Mouse (Mus musculus) 3T3-L1 (cell line): Measurements from ENCODE around the gene Sema6d.

Experiments used
- DNase-seq: peaks from one replicate; pipeline ENCODE4 v3.0.0-alpha.2; 2015; ENCODE audit warnings: low read depth, low spot score

Gene Sema6d

DNA sequence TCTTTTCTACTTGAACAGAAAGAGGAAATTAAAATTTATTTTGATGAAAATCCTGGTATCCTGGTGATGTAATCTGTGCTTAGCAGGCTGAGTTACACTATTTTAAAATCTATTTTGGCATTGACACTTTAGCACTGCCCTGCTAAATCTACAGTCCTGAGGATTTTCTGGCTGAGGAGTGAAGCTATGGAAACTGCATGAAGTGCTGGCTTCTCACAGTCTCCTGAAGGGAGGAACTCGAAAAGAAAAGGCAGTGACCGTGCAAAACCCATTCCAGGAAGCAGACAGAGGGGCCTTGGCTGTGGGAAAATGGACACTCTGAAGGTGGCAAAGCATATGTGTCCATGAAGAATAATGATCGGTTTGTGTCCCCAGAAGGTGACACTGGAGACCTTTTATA, 460.5 kb downstream of the Sema6d start:
- no peak for DNase-seq

DNA sequence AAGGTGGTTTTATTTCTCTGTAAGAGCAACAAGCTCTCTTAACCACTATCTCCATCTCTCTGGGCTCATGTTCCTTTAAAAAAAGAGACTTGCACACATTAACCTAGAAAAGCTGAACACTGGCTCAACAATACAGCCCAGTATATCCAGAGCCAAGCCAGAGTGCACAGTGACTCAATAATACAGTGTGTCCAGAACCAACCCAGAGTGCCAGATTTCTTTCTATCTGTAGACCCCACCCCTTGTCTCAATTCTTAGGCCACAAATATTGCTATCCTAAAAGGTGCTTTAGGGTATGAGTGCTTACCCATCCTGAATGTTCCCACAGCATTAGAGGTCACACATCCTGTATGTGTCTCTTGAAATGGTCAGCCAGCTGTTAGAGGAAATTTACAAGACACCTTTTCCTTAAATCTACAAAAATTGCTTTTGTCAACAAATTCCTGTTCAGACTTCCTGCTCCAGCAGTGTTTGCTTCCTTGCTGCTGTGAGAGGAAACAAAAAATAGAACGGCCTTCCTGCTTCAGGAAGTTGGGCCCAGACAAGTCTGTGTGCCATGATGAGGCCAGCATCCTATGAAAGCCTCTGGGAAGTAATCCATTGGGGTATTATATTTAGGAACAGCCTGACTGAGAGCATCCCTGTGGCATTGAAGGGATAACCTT, 465.1 kb downstream of the Sema6d start:
- DNase-seq: no peak

DNA sequence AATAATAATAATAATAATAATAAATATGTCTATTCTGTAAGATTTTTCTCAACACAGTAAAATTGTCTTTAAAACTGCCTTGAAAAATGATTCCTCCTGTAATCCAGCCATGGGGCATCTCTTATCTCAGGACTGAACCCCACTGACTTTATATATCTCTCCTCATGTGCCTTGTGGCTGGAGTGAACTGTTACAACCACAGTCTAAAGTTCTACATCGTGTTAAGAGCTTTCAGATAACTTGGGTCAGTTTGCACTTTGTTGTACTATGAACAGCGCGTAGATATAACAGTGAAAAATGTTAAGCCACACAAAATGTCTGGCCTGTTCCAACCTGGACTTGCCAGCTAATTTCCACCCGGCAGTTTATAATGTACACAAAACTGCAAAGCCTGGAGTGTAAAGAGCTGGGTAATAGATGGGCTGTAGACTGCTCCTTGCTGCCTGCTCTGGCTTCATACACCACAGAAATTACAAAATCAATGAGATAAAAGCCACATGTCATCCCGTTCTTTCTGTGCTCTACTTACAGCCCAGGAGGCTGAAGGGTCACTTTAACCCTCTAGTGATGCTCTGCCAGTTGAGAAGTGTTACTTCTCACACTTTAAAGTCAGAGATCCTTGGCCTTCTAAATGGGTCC, 467.2 kb downstream of the Sema6d start:
- no peak for DNase-seq

DNA sequence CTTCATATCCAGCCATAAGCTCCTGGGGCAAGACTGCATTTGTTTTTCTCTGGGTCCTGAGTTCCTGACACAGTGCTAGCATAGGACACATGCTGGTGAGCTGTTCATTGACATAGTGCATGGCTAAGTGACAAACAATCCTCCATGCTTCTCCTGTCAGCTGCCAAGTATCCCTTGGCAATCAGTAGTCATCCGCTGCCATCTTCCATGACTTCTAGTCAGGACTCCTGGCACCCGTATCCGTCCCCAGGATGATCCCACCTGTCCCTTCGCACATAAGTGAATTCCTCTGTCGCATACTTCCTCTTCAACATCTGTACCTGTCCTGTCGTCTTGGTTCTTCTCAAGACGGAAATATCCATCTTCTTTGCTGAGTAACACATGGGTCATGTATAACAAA, 468.3 kb downstream of the Sema6d start:
- DNase-seq: no peak

DNA sequence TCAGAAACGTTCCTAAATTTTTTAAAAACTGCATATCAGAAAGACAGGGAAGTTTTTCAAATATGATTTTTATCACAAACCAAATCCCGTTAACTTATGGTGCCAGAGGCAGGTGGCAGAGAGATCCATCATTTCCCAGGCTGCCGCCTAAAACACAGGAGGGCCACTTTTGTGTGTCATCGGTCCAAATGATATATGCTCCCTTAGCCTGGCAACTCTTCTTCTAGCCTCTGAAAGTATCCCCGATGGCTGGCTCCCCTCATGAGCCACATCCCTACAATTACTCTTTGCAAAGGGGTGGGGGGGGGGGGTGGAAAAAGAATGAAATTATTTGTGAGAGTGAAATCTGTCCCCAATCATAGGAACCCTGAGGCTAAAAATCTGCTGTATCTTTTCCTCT, 471.9 kb downstream of the Sema6d start:
- DNase-seq: no peak

DNA sequence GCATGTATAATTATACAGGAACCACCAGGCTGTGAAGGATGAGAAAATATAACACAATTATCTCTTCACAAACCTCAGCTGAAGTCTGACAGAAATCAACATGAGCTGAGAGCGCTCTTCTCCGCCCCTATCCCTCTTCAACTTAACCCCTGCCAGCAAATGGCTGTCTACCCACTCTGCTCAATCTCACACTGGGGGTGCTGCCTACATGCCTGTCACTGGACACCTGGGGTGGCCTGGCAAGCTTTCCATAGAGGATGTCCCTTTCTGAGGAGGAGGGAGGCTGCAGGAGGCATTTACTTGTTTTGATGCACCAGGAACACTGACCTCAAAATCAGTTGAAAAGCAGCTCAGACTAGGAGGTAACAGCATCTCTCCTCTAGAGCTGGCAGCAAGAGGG, 472.3 kb downstream of the Sema6d start:
- no peak for DNase-seq

DNA sequence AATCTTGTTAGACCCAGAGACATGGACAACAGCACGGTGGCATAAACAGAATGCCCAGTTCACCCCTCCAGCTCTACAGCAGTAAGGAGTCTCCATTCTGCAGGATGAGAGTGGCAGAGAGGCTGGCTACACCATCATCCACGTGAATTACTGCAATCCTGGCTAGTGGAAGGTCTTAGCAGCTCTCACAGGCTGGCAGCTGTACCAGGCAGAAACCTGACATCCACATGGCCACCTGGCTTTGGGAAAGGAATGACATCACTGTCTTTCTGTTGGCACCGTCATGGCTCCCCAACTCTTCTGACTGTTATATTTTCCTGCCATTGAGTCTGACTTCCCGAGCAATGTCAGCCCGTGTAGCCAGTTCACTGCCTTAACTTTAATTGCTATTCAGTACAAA, 474.0 kb downstream of the Sema6d start:
- DNase-seq: no peak

DNA sequence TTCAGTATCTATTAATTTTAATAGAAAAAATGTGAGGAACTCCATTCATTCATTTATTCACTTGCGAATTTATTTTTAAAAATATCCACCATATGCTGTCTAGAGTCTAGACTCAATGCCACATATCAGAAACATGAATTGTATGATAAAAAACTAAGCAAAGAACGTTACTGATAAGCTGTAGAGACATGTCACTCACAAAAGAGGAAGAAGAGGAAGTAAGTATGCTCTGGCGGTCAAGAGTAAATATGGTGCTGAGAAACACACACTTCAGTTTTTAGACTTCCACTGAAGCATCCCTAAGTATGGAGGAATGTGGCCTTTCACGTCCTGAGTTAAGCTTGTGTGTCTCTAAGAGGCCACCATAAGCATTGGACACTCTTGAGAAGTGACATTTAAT, 484.0 kb downstream of the Sema6d start:
- DNase-seq: no peak

DNA sequence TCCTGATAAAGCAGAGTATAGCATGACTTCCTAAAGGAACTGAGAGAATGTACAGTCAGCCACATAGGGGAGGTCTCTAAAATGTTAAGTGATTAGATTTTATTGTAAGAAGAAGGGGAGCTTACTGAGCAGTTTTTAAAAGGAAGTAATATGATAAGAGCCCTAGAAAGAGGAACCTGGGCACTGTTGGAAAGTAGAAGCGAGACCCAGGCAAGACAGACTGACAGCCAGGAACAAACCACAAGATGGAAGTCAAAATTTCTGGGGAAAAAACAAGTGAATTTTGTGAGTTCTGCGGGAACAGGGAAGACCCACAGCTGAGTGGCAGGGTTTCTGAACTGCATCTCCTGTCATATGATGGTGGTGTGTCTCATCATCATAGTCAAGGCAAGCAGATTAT, 486.3 kb downstream of the Sema6d start:
- no peak for DNase-seq

DNA sequence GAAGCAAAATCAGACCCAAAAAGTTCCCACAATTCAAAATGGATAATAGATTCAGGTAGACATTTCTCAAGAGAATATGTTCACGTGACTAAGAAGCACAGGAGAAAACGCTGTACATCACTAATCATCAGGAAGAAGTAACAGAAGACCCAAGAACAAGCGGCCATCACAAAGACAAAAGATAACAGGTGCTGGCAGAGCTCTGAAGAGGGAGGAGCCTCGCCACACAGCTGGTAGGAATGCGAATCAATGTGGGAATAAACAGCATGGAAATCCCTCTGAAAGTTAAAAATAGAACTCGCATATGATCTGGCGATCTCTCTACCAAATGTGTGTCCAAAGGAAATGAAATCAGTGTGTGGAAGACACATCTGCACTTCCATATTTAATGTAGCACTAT, 493.8 kb downstream of the Sema6d start:
- no peak for DNase-seq

DNA sequence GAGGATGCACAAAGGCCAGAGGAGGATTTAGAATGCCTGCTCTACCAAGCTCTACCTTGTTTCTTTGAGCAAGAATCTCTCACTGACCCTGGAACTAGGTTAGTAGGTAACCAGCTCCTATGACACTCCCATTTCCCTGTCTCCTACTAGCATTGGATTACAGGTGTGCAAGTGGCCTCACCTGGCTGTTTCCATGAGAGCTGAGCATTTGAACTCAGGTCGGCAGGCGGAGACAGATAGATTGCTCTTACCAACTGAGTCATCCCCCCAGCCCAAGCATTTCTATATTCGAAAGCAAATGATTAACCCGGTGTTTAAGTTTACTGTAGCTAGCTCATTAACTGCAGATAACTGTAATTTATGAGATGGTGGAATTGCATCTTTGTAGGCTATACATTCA, 503.0 kb downstream of the Sema6d start:
- DNase-seq: no peak

DNA sequence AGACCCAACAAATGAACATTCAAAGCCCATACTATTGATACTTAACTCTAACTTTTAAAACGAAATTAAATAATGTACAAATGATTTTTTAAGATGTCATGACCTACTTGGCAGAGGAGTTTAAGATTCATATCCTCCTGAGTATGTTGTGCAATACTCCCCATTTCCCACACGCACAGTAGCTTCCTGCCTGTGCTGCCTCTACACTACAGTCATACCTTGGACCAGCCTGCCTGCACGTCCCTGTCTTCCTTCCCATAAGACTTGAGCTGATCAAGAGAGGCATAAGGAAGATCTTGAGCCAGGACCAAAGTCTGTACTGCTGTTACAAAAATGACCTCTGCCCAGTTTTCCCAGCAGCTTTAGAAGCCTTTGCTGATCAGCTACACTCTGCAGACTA, 509.2 kb downstream of the Sema6d start:
- DNase-seq: peak; percentile 32

DNA sequence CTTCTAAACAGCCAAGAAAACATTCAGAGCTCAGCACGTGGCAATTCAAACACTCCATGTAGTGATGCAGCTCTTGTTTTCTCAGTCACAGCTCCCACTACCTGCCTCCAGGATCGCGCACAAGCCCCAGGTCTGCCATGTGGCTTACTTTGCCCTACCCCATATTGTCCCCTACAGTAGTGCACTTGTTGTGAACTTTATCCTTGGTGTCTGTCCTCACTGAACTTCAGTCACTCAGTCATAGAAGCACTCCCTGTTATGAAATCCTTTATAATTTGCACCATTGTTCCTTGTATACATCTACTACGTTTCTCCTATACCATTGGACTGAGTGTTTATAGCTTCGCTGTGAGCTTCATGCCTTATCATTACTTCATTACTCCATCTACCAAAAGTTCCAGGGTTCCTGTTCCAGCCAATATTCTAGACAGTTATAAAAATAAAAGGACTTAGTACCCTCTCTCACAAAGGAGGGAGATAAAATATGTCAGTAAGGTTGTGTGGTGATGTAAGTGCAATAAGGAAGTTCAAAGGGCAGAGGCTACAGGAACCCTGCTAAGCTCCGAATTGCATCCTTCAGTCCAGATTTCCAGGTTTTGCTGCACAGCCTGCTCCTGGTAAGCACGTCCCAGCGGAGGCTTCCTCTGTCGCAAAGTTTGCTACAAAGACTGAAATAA, 512.1 kb downstream of the Sema6d start:
- DNase-seq: no peak

DNA sequence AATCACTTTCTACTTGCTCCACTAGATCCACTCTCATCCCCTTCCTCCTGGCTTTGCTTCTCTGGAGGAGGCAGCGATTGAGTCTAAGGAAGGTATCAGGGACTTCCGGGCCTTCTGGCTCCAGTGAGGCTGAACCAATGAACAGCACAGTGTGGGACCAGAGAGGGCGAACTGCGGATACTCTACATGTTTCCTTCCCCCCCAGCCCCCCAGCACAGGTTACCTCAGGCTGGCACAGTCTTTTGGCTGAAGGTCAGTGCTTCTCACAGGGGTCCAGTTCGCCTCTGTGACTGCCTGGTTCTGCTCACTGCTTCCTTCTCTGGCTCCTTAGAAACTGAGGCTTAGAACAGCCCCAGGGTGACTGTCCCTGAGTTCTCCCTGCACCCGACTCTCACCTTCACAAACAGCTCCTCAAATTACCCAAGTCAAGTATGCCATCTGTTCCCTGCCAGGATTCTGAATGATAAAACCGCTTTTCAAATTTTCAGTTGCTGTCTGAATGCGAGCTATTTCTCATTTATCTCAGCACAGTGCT, 512.7 kb downstream of the Sema6d start:
- DNase-seq: no peak

DNA sequence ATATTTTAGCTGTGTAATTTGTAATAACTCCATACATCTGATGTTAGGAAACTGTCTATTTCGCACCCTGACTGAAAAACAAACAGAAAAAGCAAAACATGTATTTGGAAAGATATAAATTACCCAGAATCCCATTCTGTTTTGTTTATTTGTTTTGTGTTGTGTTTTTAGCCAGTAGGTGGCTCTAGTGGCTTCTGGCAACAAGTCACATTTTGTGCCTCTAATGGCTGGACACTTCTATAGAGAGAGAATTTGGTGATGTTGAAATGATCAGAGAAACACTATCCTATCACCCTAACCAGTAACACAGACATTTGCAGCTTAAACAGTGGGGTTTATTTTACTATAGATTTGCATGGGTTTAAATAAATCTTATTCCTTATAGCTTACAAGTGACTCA, 515.6 kb downstream of the Sema6d start:
- DNase-seq: peak; percentile 51

DNA sequence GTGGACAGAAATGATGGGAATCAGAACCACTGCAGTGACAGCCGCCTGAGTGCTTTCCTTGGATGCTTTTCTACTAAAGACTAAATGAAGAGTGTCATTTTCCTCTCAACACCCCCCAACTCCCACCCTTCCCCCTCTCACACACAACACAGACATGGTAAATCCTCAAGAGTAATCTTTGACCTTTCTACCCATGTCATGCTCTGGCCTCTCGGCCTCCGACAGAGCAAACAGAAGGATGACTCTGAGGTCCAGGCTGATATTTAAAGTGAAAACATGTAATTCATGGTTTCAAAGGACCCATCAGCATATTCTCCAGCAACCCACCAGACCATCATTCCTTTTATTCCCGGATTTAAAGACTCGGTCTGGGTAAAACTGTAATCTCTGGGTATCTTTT, 518.2 kb downstream of the Sema6d start:
- no peak for DNase-seq

DNA sequence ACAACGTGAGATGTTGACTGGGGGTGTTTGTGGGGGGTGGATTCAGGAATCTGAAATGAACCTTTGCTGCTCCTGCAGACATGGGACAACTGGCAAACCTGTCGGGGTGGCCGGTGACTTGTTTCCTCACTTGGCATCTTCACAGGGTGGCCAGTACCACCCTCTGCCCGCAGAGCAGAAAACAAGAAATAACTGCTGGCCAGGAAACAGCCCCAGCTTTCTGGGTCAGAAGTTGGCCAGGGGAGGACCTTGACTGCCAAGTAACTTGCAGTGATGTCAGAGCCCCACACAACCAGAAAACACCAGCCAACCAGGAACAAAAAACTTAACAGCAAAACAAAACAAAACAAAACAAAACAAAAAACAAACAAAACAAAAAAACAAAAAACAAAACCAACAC, 518.8 kb downstream of the Sema6d start:
- DNase-seq: no peak

DNA sequence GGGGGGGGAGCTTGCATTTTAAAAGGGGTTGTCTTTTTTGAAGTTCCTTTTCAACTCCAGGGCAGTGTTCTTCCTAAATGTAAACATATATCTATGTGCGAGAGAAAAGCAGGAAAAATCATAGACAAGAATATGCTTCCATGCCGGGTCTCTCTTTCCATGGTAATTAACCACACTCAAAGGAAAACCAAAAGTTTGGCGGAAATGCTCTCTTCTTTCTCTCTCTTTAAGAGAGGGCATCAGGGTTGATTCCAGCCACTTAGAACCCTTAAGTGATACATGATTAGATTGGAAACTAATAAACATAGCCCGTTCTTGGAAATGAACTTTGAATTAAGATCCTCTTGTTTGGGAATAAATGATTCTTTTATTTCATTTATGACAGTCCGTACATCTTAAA, 519.2 kb downstream of the Sema6d start:
- no peak for DNase-seq

DNA sequence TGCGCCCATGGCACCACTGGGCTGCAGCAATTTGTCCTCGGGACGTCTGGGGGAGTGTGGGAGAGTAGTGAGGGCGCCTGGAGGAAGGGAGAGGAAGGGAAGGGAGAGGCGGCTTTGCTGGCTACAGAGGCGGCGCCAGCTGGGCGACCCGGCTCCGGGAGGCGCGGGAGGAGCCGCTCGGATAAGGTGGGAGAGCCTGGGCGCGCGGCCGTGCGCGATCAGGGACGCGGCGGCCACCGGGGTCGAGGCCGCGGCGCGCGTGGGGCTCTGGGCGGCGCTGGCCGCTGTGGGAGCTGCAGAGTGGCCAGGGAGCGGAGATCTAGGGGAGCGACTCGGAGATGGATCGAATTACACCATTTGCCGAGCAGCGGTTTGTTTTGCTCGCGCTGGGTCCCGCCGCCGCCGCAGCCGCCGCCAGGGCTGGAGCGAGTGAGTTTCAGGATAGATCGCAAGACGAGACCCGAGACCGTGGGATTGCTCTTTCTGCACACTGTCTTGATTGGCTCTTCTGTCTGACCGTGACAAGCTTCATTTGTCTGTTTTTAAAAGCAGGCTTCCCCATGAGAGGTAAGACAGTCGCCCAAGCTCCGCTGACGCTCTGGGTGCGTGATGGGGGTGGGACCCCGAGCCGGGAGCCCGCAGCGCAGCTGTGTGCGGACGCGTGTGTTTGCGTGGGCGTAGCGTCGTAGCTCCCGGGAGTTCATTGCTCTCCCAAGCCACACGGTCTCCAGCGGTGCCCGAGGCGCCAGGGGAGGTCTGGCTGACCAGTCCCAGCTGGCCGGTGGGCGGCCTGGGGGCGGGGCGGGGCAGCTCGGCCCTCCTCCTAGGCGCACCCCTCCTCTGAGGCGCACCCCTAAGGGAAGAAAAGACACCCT, 520.2 kb downstream of the Sema6d start:
- peak; percentile 83 for DNase-seq

DNA sequence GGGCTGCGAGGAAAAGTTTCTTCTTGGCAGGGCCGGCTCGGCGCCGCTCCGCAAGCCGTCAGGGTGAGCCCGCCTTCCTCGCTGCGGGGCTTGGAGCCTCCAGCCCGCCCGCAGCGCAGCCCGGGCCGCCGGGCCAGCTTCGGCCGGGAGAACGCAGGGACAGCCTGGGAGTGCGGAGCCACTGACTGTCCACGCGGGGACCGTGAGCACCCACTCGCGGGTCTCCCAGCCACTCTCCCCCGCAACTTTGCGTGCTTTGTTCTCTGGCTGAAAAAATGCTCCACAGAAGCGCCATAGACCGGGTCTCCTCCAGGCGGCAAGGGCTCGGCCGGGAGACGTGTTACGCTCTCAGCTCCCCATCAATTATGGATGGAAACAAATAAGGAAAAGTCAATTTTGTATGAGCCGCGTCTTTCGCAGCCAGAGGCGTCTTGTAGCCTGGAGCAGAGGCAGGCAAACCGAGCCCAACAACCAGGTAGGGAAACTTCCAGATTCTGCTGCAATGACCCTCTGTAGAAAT, 520.9 kb downstream of the Sema6d start:
- peak; percentile 55 for DNase-seq

DNA sequence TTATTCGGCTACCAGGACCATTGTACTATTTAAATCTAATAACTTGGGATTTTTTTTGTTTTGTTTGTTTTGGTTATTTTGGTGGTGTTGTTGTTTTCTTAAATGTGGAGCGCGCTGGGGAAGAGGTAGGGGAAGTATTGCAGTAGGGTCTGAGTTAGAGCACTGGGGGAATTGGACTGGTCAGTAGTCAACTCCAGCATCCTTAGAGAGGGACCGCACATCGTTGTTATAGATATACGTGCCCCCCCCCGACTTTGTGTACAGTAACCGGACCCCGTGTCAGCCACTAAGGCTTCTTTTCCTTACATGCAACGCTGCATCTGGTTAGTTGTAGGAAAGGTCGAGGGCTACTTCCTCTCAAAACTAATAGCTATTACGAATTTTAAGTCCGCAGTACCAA, 521.5 kb downstream of the Sema6d start:
- no peak for DNase-seq

DNA sequence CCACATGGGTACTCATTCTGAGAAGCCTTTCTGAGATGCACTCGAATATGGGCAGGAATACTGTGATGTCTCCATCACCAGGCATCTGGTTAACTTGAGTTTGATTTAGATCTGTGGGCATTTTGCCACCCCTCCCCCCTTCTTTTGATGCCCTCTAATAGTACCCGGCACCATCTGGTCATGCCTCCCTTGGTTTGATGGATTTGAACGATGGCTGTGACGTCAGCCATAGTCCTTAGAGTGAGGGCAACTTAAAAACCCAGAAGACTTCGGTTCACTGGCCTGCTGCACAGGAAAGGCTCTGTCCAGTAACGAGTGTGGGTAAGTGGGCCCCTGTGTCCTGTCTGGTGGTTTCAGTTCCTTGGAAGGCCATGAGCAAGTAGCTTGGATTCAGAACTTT, 522.5 kb downstream of the Sema6d start:
- no peak for DNase-seq
